Mouse (Mus musculus) layer of hippocampus, adult 2 months (tissue): ENCODE measurements around the gene Olfr92. TPM values are rescaled to one million over a fixed set of nuclear protein-coding genes. Genes with fewer than 3 reads are reported as not detected.
A peak's percentile ranks its signal among the peaks of the same experiment; 100 is the strongest.
"Not testable (repeated sequence)": the region's sequence is repeated elsewhere in the genome, so short reads cannot be mapped to it uniquely, and the experiment has no call there.

Experiments
- DNase-seq, 2 experiments: peaks; one replicate each; pipeline ENCODE4 v3.0.0; 2022; ENCODE audit warnings: low spot score in 2 of 2
- H3K27ac ChIP-seq: fragments of 200-600 bp; 2 replicates; pipeline ENCODE4 v1.8.1; 2022
- H3K4me3 ChIP-seq: fragments of 200-600 bp; 2 replicates; pipeline ENCODE4 v1.8.1; 2022; ENCODE audit warnings: mild to moderate bottlenecking
- CTCF ChIP-seq: fragments of 200-600 bp; conservative IDR thresholded peaks from 2 replicates; pipeline ENCODE4 v1.8.1; 2022; ENCODE audit warnings: antibody characterized with exemption, mild to moderate bottlenecking, moderate library complexity
- long read RNA-seq, 2 experiments: library from polyadenylated mRNA; stranded (forward); transcript quantifications; one replicate each; pipeline ENCODE4 v2.0.0; 2021; ENCODE audit warnings: borderline mapping rate in 2 of 2
- total RNA-seq, 2 experiments: library from RNA; stranded (reverse); gene quantifications; 2 replicates each; pipeline ENCODE4 v1.2.3; 2021

Olfr92 gene
- total RNA-seq = not detected
- long read RNA-seq, experiment 1 = 0 reads
- long read RNA-seq, experiment 2 = 0 reads

DNA sequence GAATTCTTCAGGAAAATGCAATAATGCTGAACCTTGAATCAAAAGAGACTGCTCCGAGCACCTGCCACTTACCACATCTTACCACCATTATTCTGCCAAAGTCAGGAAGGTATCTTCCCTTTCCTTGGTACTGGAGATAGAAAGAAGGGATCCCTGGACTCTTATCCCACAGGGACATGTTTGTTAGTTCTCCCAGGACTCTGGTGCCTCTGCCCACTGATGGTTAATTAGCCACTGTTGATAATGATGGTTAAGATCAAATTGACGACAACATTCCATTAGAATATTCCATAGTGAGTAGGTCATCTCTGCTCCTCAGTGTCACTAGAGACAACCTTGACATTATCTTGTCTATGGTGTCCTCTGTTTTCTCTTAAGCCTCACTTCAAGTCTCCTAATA is at the start of gene Olfr92:
Olfr92 (minus strand) TSS at position 101 of the 400 bp plus-strand sequence.
- TF ChIP-seq CTCF = no peak
- no peak for DNase-seq
- H3K27ac ChIP-seq = no peak within 1 kb of the TSS
- H3K4me3 ChIP-seq = no peak within 1 kb of the TSS

DNA sequence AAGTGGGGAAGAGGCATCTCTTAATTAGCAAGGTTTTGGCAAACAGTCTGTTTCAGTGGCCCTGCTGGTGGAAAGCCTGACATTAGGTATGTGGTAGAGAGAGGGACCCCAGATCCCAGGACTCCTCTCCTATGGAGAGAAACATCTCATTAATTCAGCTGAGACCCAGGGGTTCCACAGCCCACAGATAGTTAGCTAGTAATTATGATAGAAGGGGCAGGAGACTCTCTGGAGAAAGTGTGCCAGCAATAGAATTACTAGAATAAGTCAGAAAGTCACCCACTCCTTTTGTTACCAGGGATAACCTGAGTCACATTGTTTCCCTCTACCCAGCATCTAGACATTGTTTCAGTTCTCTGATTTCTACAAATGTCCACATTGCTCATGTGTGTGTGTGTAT is 41.5 kb upstream of the Olfr92 start, which contains the start of gene Olfr93:
Olfr93 (minus strand) TSS at position 101 of the 400 bp plus-strand sequence.
- Histone ChIP-seq H3K4me3 (no peak within 1 kb of the TSS), H3K27ac (no peak within 1 kb of the TSS)
- no peak for TF ChIP-seq CTCF
- no peak for DNase-seq

DNA sequence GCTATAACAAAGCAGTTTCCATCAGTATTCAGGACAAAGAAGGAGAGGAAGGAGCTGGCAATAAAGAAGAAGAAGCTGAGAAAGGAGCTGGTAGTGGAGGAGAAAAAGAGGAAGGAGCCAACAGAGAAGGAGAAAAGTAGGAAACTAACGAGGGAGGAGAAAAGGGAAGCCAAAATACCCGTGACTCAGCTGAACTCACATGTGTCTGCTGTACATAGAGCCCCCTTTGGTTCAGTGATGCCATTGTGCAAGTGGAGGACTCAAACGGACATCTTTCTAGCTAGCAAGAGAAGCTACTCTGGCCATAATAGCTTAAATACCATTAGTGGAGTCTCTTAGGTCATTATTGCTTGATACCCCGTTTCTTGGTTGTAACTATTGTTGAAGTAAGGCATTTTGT is 11.5 kb upstream of the Olfr92 start:
- H3K27ac ChIP-seq, DNase-seq, H3K4me3 ChIP-seq: not testable (repeated sequence)

DNA sequence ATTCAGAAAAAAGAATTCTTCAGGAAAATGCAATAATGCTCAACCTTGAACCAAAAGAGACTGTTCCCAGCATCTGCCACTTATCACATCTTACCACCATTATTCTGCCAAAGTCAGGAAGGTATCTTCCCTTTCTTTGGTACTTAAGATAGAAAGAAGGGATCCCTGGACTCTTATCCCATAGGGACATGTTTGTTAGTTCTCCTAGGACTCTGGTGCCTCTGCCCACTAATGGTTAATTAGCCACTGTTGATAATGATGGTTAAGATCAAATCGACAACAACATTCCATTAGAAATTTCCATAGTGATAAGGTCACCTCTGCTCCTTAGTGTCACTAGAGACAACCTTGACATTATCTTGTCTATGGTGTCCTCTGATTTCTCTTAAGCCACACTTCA is 21.7 kb downstream of the Olfr92 start, which contains the start of gene Olfr91:
Olfr91 (minus strand) TSS at position 101 of the 400 bp plus-strand sequence.
- no peak for TF ChIP-seq CTCF

DNA sequence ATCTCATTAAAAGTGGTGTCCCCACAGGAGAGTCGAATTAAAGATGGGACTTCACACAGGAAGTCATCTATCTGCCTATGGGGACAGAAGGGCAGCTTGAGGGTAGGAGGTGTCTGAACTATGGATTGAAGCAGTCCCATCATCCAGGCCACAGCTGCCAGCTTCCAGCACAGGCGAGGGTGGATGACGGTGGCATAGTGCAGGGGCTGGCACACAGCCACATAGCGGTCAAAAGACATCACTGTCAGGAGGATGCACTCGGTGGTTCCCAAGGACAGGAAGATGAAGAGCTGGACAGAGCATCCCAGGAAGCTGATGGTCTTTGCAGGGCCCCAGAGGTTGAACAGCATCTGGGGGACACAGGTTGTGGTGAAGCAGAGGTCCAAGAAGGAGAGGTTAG is 26.6 kb downstream of the Olfr92 start:
- no peak for TF ChIP-seq CTCF
- no peak for DNase-seq
- H3K4me3 ChIP-seq = no peak overlapping the region
- no peak overlapping the region for H3K27ac ChIP-seq

More for the DNA sequence above, 21.7 kb downstream of the Olfr92 start, which contains the start of gene Olfr91:
- no peak within 1 kb of the TSS for H3K27ac ChIP-seq
- no peak within 1 kb of the TSS for H3K4me3 ChIP-seq
- DNase-seq = no peak

DNA sequence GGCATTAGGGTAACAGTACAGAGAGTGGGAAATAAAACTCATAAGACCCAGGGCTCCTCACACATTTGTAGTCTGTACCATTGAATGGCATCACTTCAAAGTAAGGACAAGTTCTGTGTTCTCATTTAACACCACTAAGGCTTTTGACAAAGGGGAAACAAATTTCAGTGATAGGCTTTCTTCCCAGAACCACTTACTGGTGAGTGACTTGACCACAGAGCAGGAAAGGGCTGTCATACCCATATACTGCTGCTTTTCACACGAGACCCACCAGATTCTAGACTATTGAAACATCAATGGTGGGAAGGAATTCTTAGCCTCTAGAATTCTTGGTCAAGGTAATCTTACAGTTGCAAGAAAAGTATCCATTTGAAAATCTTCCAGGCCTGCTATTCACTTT is 27.7 kb downstream of the Olfr92 start:
- no peak for TF ChIP-seq CTCF
- DNase-seq = no peak
- H3K4me3 ChIP-seq = no peak overlapping the region
- no peak overlapping the region for H3K27ac ChIP-seq

DNA sequence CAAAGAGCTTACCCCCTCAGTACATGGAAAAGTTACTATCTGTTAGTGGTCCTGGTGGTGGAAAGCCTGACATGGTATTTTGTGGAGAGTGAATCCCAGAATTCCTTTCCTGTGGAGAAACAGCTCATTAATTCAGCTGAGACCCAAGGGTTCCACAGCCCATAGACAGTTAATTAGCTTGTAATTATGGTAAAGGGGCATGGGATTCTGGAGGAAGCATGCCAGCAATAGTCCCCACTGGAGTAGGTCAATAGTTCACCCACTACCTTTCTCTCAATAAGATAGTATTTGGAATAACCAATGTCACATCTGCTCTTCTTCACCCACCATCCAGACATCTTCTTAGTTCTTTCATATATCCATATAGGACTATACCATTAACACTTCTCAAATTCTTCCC is 31.5 kb downstream of the Olfr92 start, which contains the start of gene Olfr90:
Olfr90 (minus strand) TSS at position 101 of the 400 bp plus-strand sequence.
- TF ChIP-seq CTCF = no peak
- Histone ChIP-seq H3K4me3 (no peak within 1 kb of the TSS), H3K27ac (no peak within 1 kb of the TSS)
- DNase-seq = no peak

DNA sequence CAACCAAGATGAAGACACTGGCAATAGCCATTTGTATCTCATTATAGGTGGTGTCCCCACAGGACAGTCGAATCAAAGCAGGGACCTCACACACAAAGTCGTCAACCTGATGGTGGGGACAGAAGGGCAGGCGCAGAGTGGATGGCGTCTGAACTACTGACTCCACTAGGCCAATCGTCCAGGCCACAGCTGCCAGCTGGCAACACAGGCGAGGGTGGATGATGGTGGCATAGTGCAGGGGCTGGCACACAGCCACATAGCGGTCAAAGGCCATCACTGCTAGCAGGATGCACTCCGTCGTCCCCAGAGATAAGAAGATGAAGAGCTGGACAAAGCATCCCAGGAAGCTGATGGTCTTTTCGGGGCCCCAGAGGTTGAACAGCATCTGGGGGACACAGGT is 34.3 kb downstream of the Olfr92 start:
- no peak for DNase-seq
- TF ChIP-seq CTCF = no peak

DNA sequence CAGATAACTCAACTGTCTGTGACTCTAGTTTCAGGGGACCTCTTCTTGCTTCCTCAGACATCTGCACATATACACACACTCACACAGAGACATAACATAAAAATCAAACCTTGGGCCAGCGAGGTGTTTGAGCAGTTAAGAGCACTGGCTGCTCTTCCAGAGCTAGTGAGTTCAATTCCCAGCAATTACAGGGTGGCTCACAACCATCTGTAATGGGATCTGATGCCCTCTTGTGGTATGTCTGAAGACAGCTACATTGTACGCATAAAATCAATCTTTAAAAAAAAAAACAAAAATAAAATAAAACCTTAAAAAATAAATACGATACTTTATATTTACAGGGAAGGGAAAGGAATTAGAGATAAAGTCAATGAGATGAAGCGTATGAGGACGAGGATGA is 35.3 kb downstream of the Olfr92 start:
- no peak for DNase-seq
- TF ChIP-seq CTCF = peak; percentile 72
- no peak overlapping the region for H3K4me3 ChIP-seq

More for the DNA sequence above, 34.3 kb downstream of the Olfr92 start:
- Histone ChIP-seq H3K27ac (no peak overlapping the region), H3K4me3 (no peak overlapping the region)

DNA sequence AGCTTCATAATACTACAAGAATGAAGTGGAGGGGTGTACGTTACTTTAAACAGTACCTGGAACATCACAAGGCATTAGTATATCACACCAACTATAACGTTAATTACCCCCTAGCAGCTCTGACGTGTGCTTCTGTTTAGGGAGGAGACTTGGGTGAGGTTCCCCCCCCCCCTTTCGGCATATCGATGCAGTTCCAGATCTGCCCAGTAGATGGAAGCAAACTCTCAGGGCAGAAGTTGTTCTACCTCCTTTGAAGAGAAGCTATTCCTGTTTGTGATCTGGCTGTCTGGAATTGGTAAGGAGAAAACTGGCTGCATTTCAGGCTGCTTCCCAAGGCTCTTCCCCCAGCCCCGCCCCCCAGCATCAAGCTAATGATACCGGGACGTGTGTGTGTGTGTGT is 36.6 kb downstream of the Olfr92 start:
- peak; percentile 79 for TF ChIP-seq CTCF
- no peak overlapping the region for H3K4me3 ChIP-seq
- H3K27ac ChIP-seq = no peak overlapping the region
- DNase-seq = peak in 1 of 2 experiments; percentile 75

More for the DNA sequence above, 35.3 kb downstream of the Olfr92 start:
- no peak overlapping the region for H3K27ac ChIP-seq

DNA sequence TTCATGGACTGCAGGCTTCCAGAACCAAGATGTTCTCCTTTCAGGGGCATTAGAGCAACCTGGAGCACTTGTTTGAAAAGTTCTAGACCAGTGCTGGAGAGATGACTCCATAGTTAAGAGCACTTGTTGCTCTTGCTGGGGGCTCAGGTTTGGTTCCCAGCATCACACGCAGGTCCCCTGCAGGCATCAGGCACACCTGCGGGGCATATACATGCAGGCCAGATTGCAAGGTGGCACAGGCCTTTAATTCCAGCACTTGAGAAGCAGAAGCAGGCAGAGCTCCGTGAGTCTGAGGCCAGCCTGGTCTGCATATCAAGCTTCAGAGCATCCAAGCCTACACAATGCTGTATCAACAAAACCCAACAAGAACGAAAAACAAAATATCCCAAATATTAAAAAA is 38.2 kb downstream of the Olfr92 start:
- no peak for DNase-seq
- Histone ChIP-seq H3K27ac (no peak overlapping the region), H3K4me3 (no peak overlapping the region)
- no peak for TF ChIP-seq CTCF

DNA sequence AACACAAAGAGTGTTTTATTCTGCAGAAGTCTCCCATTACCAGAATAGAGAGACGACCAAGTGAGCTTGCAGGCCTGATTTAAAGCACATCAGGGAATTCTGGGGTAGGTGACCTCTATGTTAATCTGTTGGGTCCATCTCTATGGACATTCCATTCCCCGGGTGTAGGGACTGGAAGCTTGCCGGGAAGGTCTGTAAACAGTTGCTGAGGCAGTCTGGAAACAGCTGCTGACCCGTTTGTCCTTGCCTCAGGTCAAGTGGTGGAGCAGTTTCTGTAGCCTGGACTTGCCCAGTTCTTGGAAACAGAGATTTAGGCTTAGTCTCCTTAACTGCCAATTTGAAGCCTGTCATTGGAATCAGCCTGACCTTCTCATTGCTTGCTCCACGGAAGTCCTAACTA is 39.8 kb downstream of the Olfr92 start:
- Histone ChIP-seq H3K27ac (peak overlapping the region; percentile 46; the same call in 1 of the 2 replicates), H3K4me3 (no peak overlapping the region)
- TF ChIP-seq CTCF = no peak
- no peak for DNase-seq

DNA sequence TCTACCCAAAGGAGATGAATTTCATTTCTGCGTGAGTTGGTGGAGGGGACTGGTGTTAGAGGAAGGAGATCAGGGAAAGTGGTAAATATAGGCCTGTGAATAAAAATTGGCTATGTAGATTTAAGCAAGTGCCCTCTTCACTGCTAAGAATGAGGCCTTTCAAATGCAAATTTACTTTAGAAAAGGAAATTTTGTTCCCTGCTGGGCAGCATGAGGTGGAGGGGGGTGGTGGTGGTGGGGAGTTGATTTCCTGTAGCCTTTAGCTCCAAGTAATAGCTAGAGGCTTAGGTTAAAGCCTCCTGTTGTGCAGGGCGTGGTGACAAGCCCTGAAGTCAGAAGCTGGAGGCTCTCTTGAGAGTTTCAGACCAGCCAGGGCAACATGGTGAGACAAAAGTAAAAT is 40.9 kb downstream of the Olfr92 start:
- Histone ChIP-seq H3K27ac (peak overlapping the region; percentile 65), H3K4me3 (no peak overlapping the region)
- no peak for TF ChIP-seq CTCF
- no peak for DNase-seq

DNA sequence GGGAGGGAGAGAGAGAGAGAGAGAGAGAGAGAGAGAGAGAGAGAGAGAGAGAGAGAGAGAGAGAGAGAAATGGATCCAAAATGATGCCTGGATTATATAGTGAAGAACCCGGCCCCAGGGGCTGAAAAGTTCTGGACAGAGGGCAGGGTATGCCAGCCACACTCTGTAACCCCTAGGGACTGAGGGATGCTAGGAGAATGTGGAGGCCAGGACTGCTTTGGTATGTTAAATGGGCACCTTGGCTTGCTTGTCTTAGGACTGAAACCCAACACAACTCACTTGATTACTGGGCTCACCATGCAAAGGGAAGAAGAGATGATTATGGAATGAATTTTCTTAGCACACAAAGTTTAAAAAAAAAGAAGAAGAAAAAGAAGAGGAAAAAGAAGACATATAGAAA is 41.7 kb downstream of the Olfr92 start:
- TF ChIP-seq CTCF = no peak
- DNase-seq = no peak
- H3K4me3 ChIP-seq = no peak overlapping the region
- no peak overlapping the region for H3K27ac ChIP-seq
